Mouse (Mus musculus) midbrain, embryonic 11.5 days (tissue): Measurements from ENCODE around the gene Sufu. TPM values are rescaled to one million over a fixed set of nuclear protein-coding genes. Genes with fewer than 3 reads are reported as not detected.

ENCODE experiments used
- ATAC-seq: fragments of 200-750 bp; cut with Nextera tagmentation; 2 replicates; pipeline ENCODE4 v1.8.0; 2017; ENCODE audit warnings: moderate TSS enrichment, moderate library complexity; ENCODE audit not compliant: low FRiP score
- DNase-seq: peaks from one replicate; pipeline ENCODE4 v3.0.0; 2015; ENCODE audit warnings: low spot score; ENCODE audit errors: missing footprints
- H3K27ac ChIP-seq: fragments of 300-500 bp; sonication (generic); 2 replicates; pipeline ENCODE4 v1.5.1; 2014; ENCODE audit warnings: low read depth, low read length
- H3K27me3 ChIP-seq: fragments of 300-500 bp; sonication (generic); 2 replicates; pipeline ENCODE4 v1.6.1; 2014; ENCODE audit warnings: mild to moderate bottlenecking, low read length, moderate library complexity, mixed read lengths; ENCODE audit not compliant: control insufficient read depth, insufficient read depth
- H3K36me3 ChIP-seq: fragments of 300-500 bp; sonication (generic); 2 replicates; pipeline ENCODE4 v1.6.1; 2014; ENCODE audit warnings: mild to moderate bottlenecking, low read length, moderate library complexity, mixed read lengths; ENCODE audit not compliant: control insufficient read depth, insufficient read depth
- H3K4me1 ChIP-seq: fragments of 300-500 bp; sonication (generic); 2 replicates; pipeline ENCODE4 v1.6.1; 2014; ENCODE audit warnings: low read length; ENCODE audit not compliant: control insufficient read depth, insufficient read depth
- H3K4me2 ChIP-seq: fragments of 300-500 bp; sonication (generic); 2 replicates; pipeline ENCODE4 v1.6.1; 2014; ENCODE audit warnings: mild to moderate bottlenecking, moderate library complexity
- H3K4me3 ChIP-seq: fragments of 300-500 bp; sonication (generic); 2 replicates; pipeline ENCODE4 v1.5.1; 2014; ENCODE audit warnings: low read depth, low read length
- H3K9ac ChIP-seq: fragments of 300-500 bp; sonication (generic); 2 replicates; pipeline ENCODE4 v1.6.1; 2014; ENCODE audit warnings: low read length
- H3K9me3 ChIP-seq: fragments of 300-500 bp; sonication (generic); 2 replicates; pipeline ENCODE4 v1.6.1; 2016; ENCODE audit warnings: low read length; ENCODE audit not compliant: control insufficient read depth
- WGBS: fragments of 180-500 bp; shearing (Covaris S2); extraction: QIAGEN DNeasy Blood & Tissue Kit; methylation state at CpG from one replicate; pipeline ENCODE4 v1.1.7; 2014; 5-methylcytosine and 5-hydroxymethylcytosine counted together
- polyA plus RNA-seq: library from polyadenylated mRNA; unstranded; fragments of >200 nt; fragmentation: Nextera tagmentation; extraction: Ambion mirVana; gene quantifications from 2 replicates; pipeline ENCODE4 v1.2.1, GENCODE M21; 2014

Gene Sufu
- polyA plus RNA-seq, 1 experiment from 2014 or later = 38.7 TPM

GRCm38 (mm10) chr19:46375891-46376290 is 20.8 kb upstream of the Sufu start:
- H3K4me2 ChIP-seq = no peak overlapping the region
- no peak overlapping the region for H3K9ac ChIP-seq
- no peak overlapping the region for H3K27ac ChIP-seq
- no peaks in the 10 kb centered on the region for H3K4me1 ChIP-seq
- peaks cover 19% of the 10 kb centered on the region for H3K36me3 ChIP-seq
- no peaks in the 10 kb centered on the region for H3K9me3 ChIP-seq
- H3K27me3 ChIP-seq = no peaks in the 10 kb centered on the region
- ATAC-seq (no peak), DNase-seq (peak; percentile 83)
- WGBS = 75% methylated on average over 4 of the region's 4 CpGs
- no peak overlapping the region for H3K4me3 ChIP-seq

- ATAC-seq = no peak
- Histone ChIP-seq H3K27ac (no peak overlapping the region), H3K36me3 (peaks cover 46% of the 10 kb centered on the region), H3K4me1 (no peaks in the 10 kb centered on the region), H3K4me3 (no peak overlapping the region), H3K4me2 (no peak overlapping the region), H3K9me3 (no peaks in the 10 kb centered on the region), H3K9ac (no peak overlapping the region), H3K27me3 (no peaks in the 10 kb centered on the region)
- no peak for DNase-seq
- WGBS = 89% methylated on average over 9 of the region's 9 CpGs
Observed at GRCm38 (mm10) chr19:46382275-46382674, 14.4 kb upstream of the Sufu start.

GRCm38 (mm10) chr19:46389872-46390271 is 6.8 kb upstream of the Sufu start:
- Histone ChIP-seq H3K36me3 (peaks cover under 1% of the 10 kb centered on the region), H3K4me2 (no peak overlapping the region), H3K9me3 (no peaks in the 10 kb centered on the region), H3K27me3 (no peaks in the 10 kb centered on the region), H3K27ac (no peak overlapping the region), H3K4me1 (peaks cover 10% of the 10 kb centered on the region), H3K4me3 (no peak overlapping the region), H3K9ac (no peak overlapping the region)
- ATAC-seq (no peak), DNase-seq (no peak)
- 84% methylated on average over 5 of the region's 5 CpGs for WGBS

- H3K9me3 ChIP-seq = no peaks in the 10 kb centered on the region
- H3K9ac ChIP-seq = no peak overlapping the region
- peak; percentile 87 for DNase-seq
- no peak overlapping the region for H3K27ac ChIP-seq
- no peak overlapping the region for H3K4me2 ChIP-seq
- H3K4me3 ChIP-seq = no peak overlapping the region
- H3K36me3 ChIP-seq = no peaks in the 10 kb centered on the region
- 40% methylated on average over 4 of the region's 4 CpGs for WGBS
- no peaks in the 10 kb centered on the region for H3K27me3 ChIP-seq
- peaks cover 14% of the 10 kb centered on the region for H3K4me1 ChIP-seq
- no peak for ATAC-seq
Observed at GRCm38 (mm10) chr19:46392018-46392417, 4.7 kb upstream of the Sufu start.

- no peaks in the 10 kb centered on the region for H3K27me3 ChIP-seq
- H3K27ac ChIP-seq = no peak overlapping the region
- H3K9ac ChIP-seq = peak overlapping the region; percentile 34
- no peaks in the 10 kb centered on the region for H3K9me3 ChIP-seq
- H3K36me3 ChIP-seq = no peaks in the 10 kb centered on the region
- DNase-seq (peak; percentile 84), ATAC-seq (no peak)
- H3K4me1 ChIP-seq = peaks cover 28% of the 10 kb centered on the region
- WGBS = 12% methylated on average over 10 of the region's 10 CpGs
- peak overlapping the region; percentile 79 for H3K4me2 ChIP-seq
- H3K4me3 ChIP-seq = peak overlapping the region; percentile 89
Observed at GRCm38 (mm10) chr19:46394712-46395108, 2.0 kb upstream of the Sufu start.

GRCm38 (mm10) chr19:46395109-46396009 is 1.3 kb upstream of the Sufu start, which contains the start of gene Actr1a:
Gene Actr1a (minus strand): TSS chr19:46395748.
- DNase-seq (peak; percentile 100), ATAC-seq (peak; percentile 92)
- H3K4me1 ChIP-seq = peaks cover 28% of the 10 kb centered on the region
- H3K36me3 ChIP-seq = no peaks in the 10 kb centered on the region
- no peaks in the 10 kb centered on the region for H3K9me3 ChIP-seq
- peak within 1 kb of the TSS; percentile 89 for H3K4me3 ChIP-seq
- peak within 1 kb of the TSS; percentile 92 for H3K9ac ChIP-seq
- no peaks in the 10 kb centered on the region for H3K27me3 ChIP-seq
- peak within 1 kb of the TSS; percentile 79 for H3K4me2 ChIP-seq
- H3K27ac ChIP-seq = peak within 1 kb of the TSS; percentile 65
- WGBS = under 1% methylated on average over 51 of the region's 51 CpGs

- Histone ChIP-seq H3K27me3 (no peaks in the 10 kb centered on the region), H3K4me3 (peak overlapping the region; percentile 89), H3K9ac (no peak overlapping the region), H3K27ac (no peak overlapping the region), H3K4me2 (peak overlapping the region; percentile 79), H3K9me3 (no peaks in the 10 kb centered on the region), H3K4me1 (peaks cover 28% of the 10 kb centered on the region), H3K36me3 (peaks cover 2% of the 10 kb centered on the region; the same call in 1 of the 2 replicates)
- DNase-seq (peak; percentile 85), ATAC-seq (no peak)
- 15% methylated on average over 8 of the region's 8 CpGs for WGBS
Observed at GRCm38 (mm10) chr19:46396109-46396508, 587 bp upstream of the Sufu start.

- DNase-seq (peak; percentile 89), ATAC-seq (peak; percentile 8)
- Histone ChIP-seq H3K4me1 (peaks cover 28% of the 10 kb centered on the region), H3K4me3 (peak overlapping the region; percentile 70), H3K9me3 (no peaks in the 10 kb centered on the region), H3K27ac (peak overlapping the region; percentile 66), H3K27me3 (no peaks in the 10 kb centered on the region), H3K36me3 (peaks cover 4% of the 10 kb centered on the region; the same call in 1 of the 2 replicates), H3K9ac (peak overlapping the region; percentile 72), H3K4me2 (peak overlapping the region; percentile 89)
- WGBS = 1% methylated on average over 19 of the region's 19 CpGs
Observed at GRCm38 (mm10) chr19:46397436-46398001, 823 bp downstream of the Sufu start.

GRCm38 (mm10) chr19:46398401-46398800 is 1.7 kb downstream of the Sufu start:
- Histone ChIP-seq H3K4me2 (peak overlapping the region; percentile 89), H3K27me3 (no peaks in the 10 kb centered on the region), H3K9me3 (no peaks in the 10 kb centered on the region), H3K9ac (no peak overlapping the region; the same call in 1 of the 2 replicates), H3K4me1 (peaks cover 28% of the 10 kb centered on the region), H3K36me3 (peaks cover 11% of the 10 kb centered on the region; the same call in 1 of the 2 replicates), H3K4me3 (peak overlapping the region; percentile 70), H3K27ac (no peak overlapping the region)
- ATAC-seq (no peak), DNase-seq (no peak)
- WGBS = 32% methylated on average over 3 of the region's 3 CpGs
